Mouse (Mus musculus): ENCODE data around the gene Nol3. TPM values are rescaled to one million over a fixed set of nuclear protein-coding genes. Genes with fewer than 3 reads are reported as not detected.

Nol3 gene
- total and polyA plus RNA-seq, 2 experiments from 2014 or later = 2.0 to 6.5 TPM

GRCm38 (mm10) chr8:105260371-105261099 lies 15.4 kb upstream of the Nol3 start:
- Histone ChIP-seq H3K27me3 (ENCODE audit: insufficient read depth, low read length) (peaks cover 47% of the 10 kb centered on the region), H3K27ac (ENCODE audit: low read depth, low read length) (no peak overlapping the region), H3K9me3 (ENCODE audit: low read length) (no peaks in the 10 kb centered on the region), H3K4me2 (ENCODE audit: low read depth, low read length, poor library complexity, severe bottlenecking) (no peak overlapping the region), H3K4me3 (ENCODE audit: low read depth, low read length) (no peak overlapping the region), H3K4me1 (ENCODE audit: insufficient read depth, low read length) (no peaks in the 10 kb centered on the region), H3K36me3 (ENCODE audit: insufficient read depth, low read length) (no peaks in the 10 kb centered on the region), H3K9ac (replicated peaks; ENCODE audit: low read length, poor library complexity, severe bottlenecking) (no peak overlapping the region)
- no peak for TF ChIP-seq CTCF (IDR thresholded peaks at IDR 0.05)
- DNase-seq (ENCODE audit: low spot score) (no peak), ATAC-seq (ENCODE audit: low FRiP score) (no peak)
- WGBS = 67% methylated on average over 7 of the region's 7 CpGs

GRCm38 (mm10) chr8:105261326-105261980 lies 14.5 kb upstream of the Nol3 start:
- 87% methylated on average over 12 of the region's 12 CpGs for WGBS
- no peak for TF ChIP-seq CTCF (IDR thresholded peaks at IDR 0.05)
- H3K4me3 ChIP-seq (ENCODE audit: low read depth, low read length) = no peak overlapping the region
- DNase-seq (ENCODE audit: low spot score) (no peak), ATAC-seq (ENCODE audit: low FRiP score) (no peak)
- H3K27ac ChIP-seq (ENCODE audit: low read depth, low read length) = no peak overlapping the region
- no peaks in the 10 kb centered on the region for H3K9me3 ChIP-seq (ENCODE audit: low read length)
- no peaks in the 10 kb centered on the region for H3K36me3 ChIP-seq (ENCODE audit: insufficient read depth, low read length)
- peaks cover 56% of the 10 kb centered on the region for H3K27me3 ChIP-seq (ENCODE audit: insufficient read depth, low read length)
- H3K9ac ChIP-seq (replicated peaks; ENCODE audit: low read length, poor library complexity, severe bottlenecking) = no peak overlapping the region
- H3K4me2 ChIP-seq (ENCODE audit: low read depth, low read length, poor library complexity, severe bottlenecking) = no peak overlapping the region
- H3K4me1 ChIP-seq (ENCODE audit: insufficient read depth, low read length) = no peaks in the 10 kb centered on the region

DNA sequence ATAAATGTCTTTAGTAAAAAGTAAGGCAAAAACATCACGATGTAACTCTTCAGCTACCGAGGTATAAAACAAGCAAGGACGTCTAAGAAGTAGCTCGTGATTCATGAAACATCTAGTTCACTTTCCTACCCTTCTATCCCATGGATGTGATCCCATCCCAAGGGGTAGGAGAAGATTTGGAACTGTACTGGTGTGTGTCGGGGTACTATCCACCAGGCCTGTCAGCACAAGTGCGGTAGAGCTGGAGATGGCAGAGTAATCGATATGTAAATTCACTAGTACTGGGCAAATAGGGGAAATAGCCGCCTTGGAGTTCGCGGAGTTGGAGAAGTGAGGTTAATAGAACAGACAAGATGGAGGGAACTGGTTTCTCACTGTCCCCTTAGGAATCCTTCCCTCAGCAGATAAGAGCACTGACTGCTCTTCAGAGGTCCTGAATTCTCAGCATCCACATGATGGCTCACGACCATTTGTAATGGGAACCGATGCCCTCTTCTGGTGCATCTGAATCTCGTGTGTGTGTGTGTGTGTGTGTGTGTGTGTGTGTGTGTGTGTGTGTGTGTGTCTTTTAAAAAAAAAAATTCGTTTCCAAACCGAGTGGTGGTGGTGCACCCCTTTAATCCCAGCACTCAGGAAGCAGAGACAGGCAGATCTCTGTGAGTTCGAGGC lies 12.6 kb upstream of the Nol3 start:
- no peak for DNase-seq (ENCODE audit: low spot score)
- Histone ChIP-seq H3K9ac (replicated peaks; ENCODE audit: low read length, poor library complexity, severe bottlenecking) (no peak overlapping the region), H3K27ac (ENCODE audit: low read depth, low read length) (no peak overlapping the region), H3K4me3 (ENCODE audit: low read depth, low read length) (no peak overlapping the region), H3K36me3 (ENCODE audit: insufficient read depth, low read length) (no peaks in the 10 kb centered on the region), H3K9me3 (ENCODE audit: low read length) (no peaks in the 10 kb centered on the region), H3K27me3 (ENCODE audit: insufficient read depth, low read length) (peaks cover 63% of the 10 kb centered on the region), H3K4me1 (ENCODE audit: insufficient read depth, low read length) (no peaks in the 10 kb centered on the region), H3K4me2 (ENCODE audit: low read depth, low read length, poor library complexity, severe bottlenecking) (no peak overlapping the region)
- WGBS = 43% methylated on average over 16 of the region's 16 CpGs
- TF ChIP-seq CTCF (IDR thresholded peaks at IDR 0.05) = peak; percentile 51
- ATAC-seq (ENCODE audit: low FRiP score) = no peak

DNA sequence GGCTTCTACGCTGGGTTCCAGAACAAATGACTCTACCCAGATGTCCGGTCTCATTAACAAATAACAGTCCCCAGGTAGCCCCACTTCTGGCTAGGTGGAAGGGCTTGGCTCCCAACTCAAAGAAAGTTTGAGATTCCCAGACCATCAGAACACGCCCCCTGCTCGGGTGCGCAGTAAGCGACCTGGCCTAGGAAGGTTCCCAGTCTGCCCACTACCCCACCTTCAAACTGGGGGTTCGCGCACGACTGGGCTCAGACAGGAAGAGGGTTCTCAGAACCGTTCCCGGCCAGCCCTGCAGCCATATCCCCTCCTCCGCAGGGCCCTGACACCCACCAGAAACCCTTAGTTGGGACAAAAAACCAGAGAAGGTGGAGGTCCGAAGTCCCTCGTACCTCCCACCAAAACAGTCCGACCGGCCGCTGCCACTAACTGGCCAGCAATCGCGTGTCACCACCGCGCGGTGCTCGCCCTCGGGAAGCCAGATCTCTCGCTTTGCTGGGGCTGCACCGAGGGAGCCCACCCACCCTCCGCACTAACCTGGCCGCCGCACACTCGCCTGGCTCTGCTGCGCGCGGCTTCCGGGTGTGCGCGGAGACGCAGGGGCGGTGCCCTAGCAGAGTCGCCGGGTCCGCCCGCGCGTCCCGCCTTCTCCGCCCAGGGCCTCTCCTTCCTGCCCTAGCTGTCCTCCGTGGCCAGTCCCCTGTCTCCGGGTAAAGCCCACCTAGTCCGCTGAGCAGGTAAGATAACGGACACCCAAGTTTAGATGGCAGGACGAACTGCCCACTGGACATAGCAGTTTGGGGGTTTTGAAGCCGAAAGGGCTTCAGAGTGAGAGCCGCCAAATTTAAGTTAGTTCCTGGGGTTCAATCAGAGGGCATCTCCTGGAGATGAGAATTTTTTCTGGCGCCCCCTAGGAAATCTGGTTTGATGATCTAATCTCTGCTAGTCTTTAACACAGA lies 11.6 kb upstream of the Nol3 start, which contains the start of the genes Tradd and Fbxl8:
Gene Tradd, minus strand, starts transcription at position 586 of the 959 bp plus-strand sequence.
Gene Fbxl8, plus strand, starts transcription at position 625 of the 959 bp plus-strand sequence.
- 1% methylated on average over 53 of the region's 54 CpGs for WGBS
- DNase-seq (ENCODE audit: low spot score) (no peak), ATAC-seq (ENCODE audit: low FRiP score) (no peak)
- peaks cover 54% of the 10 kb centered on the region for H3K27me3 ChIP-seq (ENCODE audit: insufficient read depth, low read length)
- H3K9me3 ChIP-seq (ENCODE audit: low read length) = no peaks in the 10 kb centered on the region
- H3K4me2 ChIP-seq (ENCODE audit: low read depth, low read length, poor library complexity, severe bottlenecking) = peak within 1 kb of the TSS; percentile 95
- no peaks in the 10 kb centered on the region for H3K36me3 ChIP-seq (ENCODE audit: insufficient read depth, low read length)
- peak; percentile 6; the same call in 1 of the 2 replicates for TF ChIP-seq CTCF (IDR thresholded peaks at IDR 0.05)
- peak within 1 kb of the TSS; percentile 51 for H3K9ac ChIP-seq (replicated peaks; ENCODE audit: low read length, poor library complexity, severe bottlenecking)
- no peaks in the 10 kb centered on the region for H3K4me1 ChIP-seq (ENCODE audit: insufficient read depth, low read length)
- H3K4me3 ChIP-seq (ENCODE audit: low read depth, low read length) = peak within 1 kb of the TSS; percentile 67
- H3K27ac ChIP-seq (ENCODE audit: low read depth, low read length) = no peak within 1 kb of the TSS

DNA sequence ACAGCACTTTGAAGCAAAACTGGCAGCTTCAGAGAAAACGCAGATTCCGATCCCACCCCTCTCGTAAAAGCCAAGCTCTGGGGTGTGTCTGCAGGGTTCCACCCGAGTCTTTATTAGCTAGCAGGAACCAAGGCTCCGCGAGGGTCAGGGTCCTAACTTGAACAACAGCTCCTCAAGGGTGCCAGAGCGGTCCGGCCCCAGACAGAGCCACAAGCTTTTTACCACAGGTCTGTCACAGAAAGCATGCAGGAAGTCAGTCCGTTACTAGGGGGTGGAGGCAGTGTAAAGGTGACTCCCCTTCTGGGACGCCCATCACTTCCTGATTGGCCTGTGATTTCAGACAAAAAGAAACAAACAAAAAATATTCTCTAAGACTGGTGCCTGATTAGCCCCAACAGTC lies 10.8 kb upstream of the Nol3 start:
- no peak for TF ChIP-seq CTCF (IDR thresholded peaks at IDR 0.05)
- 13% methylated on average over 10 of the region's 10 CpGs for WGBS
- Histone ChIP-seq H3K4me1 (ENCODE audit: insufficient read depth, low read length) (no peaks in the 10 kb centered on the region), H3K27ac (ENCODE audit: low read depth, low read length) (no peak overlapping the region), H3K4me3 (ENCODE audit: low read depth, low read length) (no peak overlapping the region), H3K27me3 (ENCODE audit: insufficient read depth, low read length) (peaks cover 58% of the 10 kb centered on the region), H3K36me3 (ENCODE audit: insufficient read depth, low read length) (no peaks in the 10 kb centered on the region), H3K9me3 (ENCODE audit: low read length) (no peaks in the 10 kb centered on the region), H3K4me2 (ENCODE audit: low read depth, low read length, poor library complexity, severe bottlenecking) (peak overlapping the region; percentile 95; the same call in 1 of the 2 replicates), H3K9ac (replicated peaks; ENCODE audit: low read length, poor library complexity, severe bottlenecking) (no peak overlapping the region)
- ATAC-seq (ENCODE audit: low FRiP score) (no peak), DNase-seq (ENCODE audit: low spot score) (no peak)
